Mouse (Mus musculus) kidney, postnatal 0 days (tissue): ENCODE results near the gene Kcnh3. TPM values are rescaled to one million over a fixed set of nuclear protein-coding genes. Genes with fewer than 3 reads are reported as not detected.
A peak's percentile ranks its signal among the peaks of the same experiment; 100 is the strongest.
"Not testable (repeated sequence)": the region's sequence is repeated elsewhere in the genome, so short reads cannot be mapped to it uniquely, and the experiment has no call there.

ENCODE experiments used
- ATAC-seq: fragments of 200-750 bp; cut with Nextera tagmentation; replicated peaks from 2 replicates; pipeline ENCODE4 v1.8.0; 2017; ENCODE audit warnings: low read depth, moderate number of reproducible peaks, moderate TSS enrichment, moderate library complexity; ENCODE audit not compliant: low FRiP score
- DNase-seq: peaks from one replicate; pipeline ENCODE4 v3.0.0-alpha.2; 2016; ENCODE audit warnings: low spot score
- H3K27ac ChIP-seq: fragments of 300-500 bp; sonication (generic); 2 replicates; pipeline ENCODE4 v1.5.1; 2014; ENCODE audit warnings: mild to moderate bottlenecking
- H3K27me3 ChIP-seq: fragments of 300-500 bp; sonication (generic); 2 replicates; pipeline ENCODE4 v1.6.1; 2014; ENCODE audit warnings: low read length, mixed read lengths; ENCODE audit not compliant: insufficient read depth
- H3K36me3 ChIP-seq: fragments of 300-500 bp; sonication (generic); 2 replicates; pipeline ENCODE4 v1.6.1; 2014; ENCODE audit warnings: low read length, mixed read lengths; ENCODE audit not compliant: insufficient read depth
- H3K4me1 ChIP-seq: fragments of 300-500 bp; sonication (generic); replicated peaks from 2 replicates; pipeline ENCODE4 v1.6.1; 2014; ENCODE audit warnings: antibody characterized with exemption, low read length, mixed read lengths; ENCODE audit not compliant: insufficient read depth
- H3K4me2 ChIP-seq: fragments of 300-500 bp; sonication (generic); 2 replicates; pipeline ENCODE4 v1.6.1; 2014; ENCODE audit warnings: mild to moderate bottlenecking, low read length, moderate library complexity, mixed read lengths
- H3K4me3 ChIP-seq: fragments of 300-500 bp; sonication (generic); replicated peaks from 2 replicates; pipeline ENCODE4 v1.5.1; 2014; ENCODE audit warnings: low read depth, low read length
- H3K9ac ChIP-seq: fragments of 300-500 bp; sonication (generic); 2 replicates; pipeline ENCODE4 v1.6.1; 2014; ENCODE audit warnings: low read depth, low read length
- H3K9me3 ChIP-seq: fragments of 300-500 bp; sonication (generic); replicated peaks from 2 replicates; pipeline ENCODE4 v1.6.1; 2016; ENCODE audit warnings: low read length, inconsistent platforms, mixed read lengths
- CTCF ChIP-seq: IDR thresholded peaks from 2 replicates; pipeline ENCODE4 v1.5.1; 2016; ENCODE audit warnings: antibody characterized with exemption, low read depth, mild to moderate bottlenecking, moderate library complexity
- WGBS: fragments of 180-500 bp; shearing (Covaris S2); extraction: QIAGEN DNeasy Blood & Tissue Kit; methylation state at CpG from one replicate; pipeline ENCODE4 v1.1.7; 2014; 5-methylcytosine and 5-hydroxymethylcytosine counted together
- polyA plus RNA-seq: library from polyadenylated mRNA; unstranded; fragments of >200 nt; fragmentation: Nextera tagmentation; extraction: Ambion mirVana; gene quantifications from 2 replicates; pipeline ENCODE4 v1.2.1, GENCODE M21; 2015

The Kcnh3 gene
- polyA plus RNA-seq, 1 experiment from 2014 or later: 0.32 TPM

DNA sequence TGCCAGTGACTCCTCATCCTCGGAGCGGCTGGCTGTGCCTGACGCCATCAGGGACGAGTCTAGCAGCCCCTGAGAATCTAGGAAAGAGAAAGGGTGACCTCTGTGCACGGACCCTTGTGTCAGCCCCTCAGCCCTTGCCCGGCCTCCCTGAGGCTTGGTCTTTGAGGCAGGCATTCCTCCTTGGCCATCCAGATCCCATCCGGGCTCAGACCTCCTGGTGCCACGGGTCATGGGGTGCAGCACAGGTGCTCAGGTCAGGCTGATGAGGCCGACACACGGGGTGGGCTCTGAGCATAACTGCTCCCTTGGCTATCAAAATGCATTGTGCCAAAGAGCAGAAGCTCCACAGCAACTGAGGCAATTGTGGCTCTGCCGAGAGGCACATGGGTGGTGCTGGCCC lies 25.3 kb downstream of the Kcnh3 start:
- H3K9me3 ChIP-seq: no peaks in the 10 kb centered on the region
- TF ChIP-seq CTCF: no peak
- no peak overlapping the region for H3K4me2 ChIP-seq
- no peak overlapping the region for H3K27ac ChIP-seq
- no peaks in the 10 kb centered on the region for H3K27me3 ChIP-seq
- DNase-seq (no peak), ATAC-seq (no peak)
- no peak overlapping the region for H3K4me3 ChIP-seq
- peaks cover 7% of the 10 kb centered on the region; the same call in 1 of the 2 replicates for H3K4me1 ChIP-seq
- 79% methylated on average over 11 of the region's 11 CpGs for WGBS
- peaks cover 38% of the 10 kb centered on the region for H3K36me3 ChIP-seq
- H3K9ac ChIP-seq: no peak overlapping the region

DNA sequence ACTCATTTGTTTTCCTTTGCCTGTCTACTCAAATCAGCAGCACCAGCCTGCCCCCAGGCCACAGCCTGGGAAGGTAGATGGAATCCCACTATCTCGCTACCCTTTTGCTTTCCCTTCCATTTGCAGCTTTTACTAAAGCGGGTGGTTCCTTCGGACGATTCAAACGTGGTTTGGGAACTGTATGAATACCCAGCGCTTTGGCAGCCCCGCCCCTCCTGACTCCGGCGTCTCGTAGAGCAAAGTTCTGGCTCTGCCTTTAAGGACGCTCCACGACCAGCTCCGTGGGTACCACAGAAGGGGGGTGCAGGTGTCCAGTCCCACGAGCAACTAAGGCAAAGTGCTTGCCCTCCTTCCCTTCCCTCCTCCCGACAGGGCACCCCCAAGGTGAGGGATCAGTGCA lies 26.4 kb downstream of the Kcnh3 start:
- Histone ChIP-seq H3K4me3 (peak overlapping the region; percentile 63), H3K4me2 (peak overlapping the region; percentile 64), H3K9ac (peak overlapping the region; percentile 50; the same call in 1 of the 2 replicates), H3K36me3 (peaks cover 31% of the 10 kb centered on the region)
- H3K9me3 ChIP-seq, H3K27me3 ChIP-seq, DNase-seq, H3K4me1 ChIP-seq, H3K27ac ChIP-seq, ATAC-seq: not testable (repeated sequence)
- under 1% methylated on average over 14 of the region's 15 CpGs for WGBS

DNA sequence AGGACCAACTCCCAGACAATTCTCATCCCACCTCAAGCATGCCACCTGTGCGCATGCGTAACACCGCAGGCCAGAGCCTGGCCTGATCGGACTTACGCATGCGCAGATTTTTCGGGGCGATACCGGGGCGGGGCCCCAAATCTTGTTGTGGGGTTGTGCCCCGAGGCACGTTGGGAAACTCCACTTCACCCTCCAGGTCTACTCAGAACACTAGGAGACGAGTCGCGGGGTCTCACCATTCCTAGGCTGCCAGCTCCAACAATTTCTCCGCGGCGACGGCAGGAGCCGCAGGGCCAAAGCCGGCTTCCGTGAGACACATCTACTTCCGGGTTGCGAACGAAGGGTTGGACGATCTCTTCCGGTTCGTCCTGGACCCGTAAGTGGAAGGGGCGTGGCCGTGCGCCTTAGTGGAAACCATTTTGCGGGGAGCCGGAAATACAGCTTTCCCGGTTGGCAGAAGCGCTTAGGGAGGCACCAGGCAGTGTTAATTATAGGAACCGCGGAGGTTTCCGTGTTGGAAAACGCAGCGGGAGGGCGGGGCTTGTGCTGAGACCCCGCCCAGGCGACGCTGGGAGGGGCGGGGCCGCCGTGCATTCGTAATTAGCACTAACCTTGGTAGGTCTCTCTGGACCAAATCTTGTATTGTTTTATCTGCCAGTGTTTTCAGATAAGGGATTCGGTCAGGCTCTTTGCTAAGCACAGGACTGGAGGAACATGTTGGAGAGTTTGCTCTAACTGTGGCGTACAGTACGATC lies 27.1 kb downstream of the Kcnh3 start, which contains the start of gene Mcrs1:
Mcrs1 (minus strand) TSS at position 336 of the 755 bp plus-strand sequence.
- peaks cover 24% of the 10 kb centered on the region; the same call in 1 of the 2 replicates for H3K36me3 ChIP-seq
- no peak for TF ChIP-seq CTCF
- peak within 1 kb of the TSS; percentile 67 for H3K9ac ChIP-seq
- H3K4me1 ChIP-seq: peaks cover 7% of the 10 kb centered on the region; the same call in 1 of the 2 replicates
- WGBS: under 1% methylated on average over 52 of the region's 52 CpGs
- H3K4me3 ChIP-seq: peak within 1 kb of the TSS; percentile 63
- H3K4me2 ChIP-seq: peak within 1 kb of the TSS; percentile 77
- DNase-seq (peak; percentile 100), ATAC-seq (peak; percentile 90)
- peak within 1 kb of the TSS; percentile 98 for H3K27ac ChIP-seq
- H3K9me3 ChIP-seq: no peaks in the 10 kb centered on the region
- no peaks in the 10 kb centered on the region for H3K27me3 ChIP-seq

DNA sequence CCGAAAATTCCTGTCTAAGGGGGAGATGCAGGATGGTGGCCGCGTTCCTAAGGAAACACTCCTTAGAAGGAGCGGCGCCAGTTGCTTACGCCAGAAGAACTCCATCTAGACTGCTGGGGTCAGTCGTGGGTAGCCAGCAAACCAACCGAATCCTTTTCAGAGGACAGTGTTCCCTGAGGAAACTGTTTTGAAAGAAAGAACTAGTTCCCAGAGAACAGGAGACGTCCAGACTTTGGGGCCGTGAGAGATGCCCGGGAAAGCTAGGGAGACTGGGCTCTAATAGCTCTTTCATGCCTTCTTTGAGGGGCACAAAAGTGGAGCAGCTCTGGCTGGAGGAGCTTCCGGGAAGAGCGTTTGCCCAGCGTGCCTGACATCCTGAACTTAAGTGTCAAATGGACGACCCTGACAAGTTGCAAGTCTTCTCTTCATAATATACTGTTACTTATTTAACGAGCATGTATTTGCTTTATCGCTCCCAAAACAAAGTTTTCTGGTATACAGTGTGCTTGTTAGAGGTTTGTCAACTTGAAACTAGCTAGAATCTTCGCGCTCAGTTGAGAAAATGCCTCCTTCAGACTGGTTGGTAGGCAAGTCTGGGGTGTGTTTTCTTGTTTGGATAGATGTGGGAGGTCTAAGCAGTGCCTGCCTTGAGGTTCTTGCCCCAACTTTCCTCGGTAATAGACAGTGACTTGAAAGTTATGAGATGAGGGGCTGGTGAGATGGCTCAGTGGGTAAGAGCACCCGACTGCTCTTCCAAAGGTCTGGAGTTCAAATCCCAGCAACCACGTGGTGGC lies 27.9 kb downstream of the Kcnh3 start:
- Histone ChIP-seq H3K27ac (peak overlapping the region; percentile 98), H3K36me3 (peaks cover 17% of the 10 kb centered on the region; the same call in 1 of the 2 replicates), H3K9ac (peak overlapping the region; percentile 67), H3K27me3 (no peaks in the 10 kb centered on the region), H3K4me1 (peaks cover 7% of the 10 kb centered on the region; the same call in 1 of the 2 replicates), H3K4me2 (peak overlapping the region; percentile 77), H3K9me3 (no peaks in the 10 kb centered on the region), H3K4me3 (peak overlapping the region; percentile 63)
- ATAC-seq (peak; percentile 65), DNase-seq (peak; percentile 96)
- peak; percentile 27; the same call in 1 of the 2 replicates for TF ChIP-seq CTCF
- WGBS: under 1% methylated on average over 21 of the region's 22 CpGs

DNA sequence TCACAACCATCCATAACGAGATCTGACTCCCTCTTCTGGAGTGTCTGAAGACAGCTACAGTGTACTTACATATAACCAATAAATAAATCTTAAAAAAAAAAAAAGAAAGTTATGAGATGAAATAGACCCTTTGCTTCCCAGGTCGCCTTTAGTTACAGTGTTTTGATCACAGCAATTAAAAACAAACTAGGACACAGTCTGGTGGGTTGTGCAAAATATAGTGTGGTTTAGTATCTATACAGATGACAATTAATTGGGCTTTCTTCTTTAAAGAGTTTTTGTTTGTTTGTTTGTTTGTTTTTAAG lies 28.5 kb downstream of the Kcnh3 start:
- Histone ChIP-seq H3K4me2 (peak overlapping the region; percentile 77), H3K36me3 (peaks cover 11% of the 10 kb centered on the region; the same call in 1 of the 2 replicates), H3K27ac (peak overlapping the region; percentile 98; the same call in 1 of the 2 replicates)
- H3K27me3 ChIP-seq, H3K4me1 ChIP-seq, H3K9me3 ChIP-seq, DNase-seq, H3K4me3 ChIP-seq, ATAC-seq, H3K9ac ChIP-seq: not testable (repeated sequence)
- WGBS: 78% methylated on average over 1 of the region's 2 CpGs

DNA sequence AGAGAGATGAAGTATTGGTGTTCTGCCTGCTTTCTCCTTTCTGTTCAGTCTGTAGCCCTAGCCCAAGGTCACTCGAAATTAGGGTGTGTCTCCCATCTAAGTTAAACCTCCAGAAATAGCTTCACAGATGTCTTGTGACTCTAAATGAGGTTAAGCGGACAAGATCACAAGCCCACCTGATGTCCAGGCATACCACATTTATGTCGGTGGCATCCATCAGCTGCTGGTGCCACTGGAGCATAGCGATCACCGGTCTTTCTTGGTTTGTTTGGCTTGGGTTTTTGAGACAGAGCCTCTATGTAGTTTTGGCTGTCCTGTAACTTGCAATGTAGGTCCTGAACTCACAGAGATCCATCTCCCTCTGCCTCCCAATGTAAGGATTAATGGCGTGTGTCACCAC lies 29.1 kb downstream of the Kcnh3 start:
- 64% methylated on average over 6 of the region's 6 CpGs for WGBS
- 0 out of 2 replicates have a peak overlapping the region, but pooled peaks have one; percentile 32 for H3K27ac ChIP-seq
- H3K4me1 ChIP-seq: peaks cover 7% of the 10 kb centered on the region; the same call in 1 of the 2 replicates
- H3K36me3 ChIP-seq: 0 out of 2 replicates have a peak, but pooled peaks cover 9% of the 10 kb centered on the region
- ATAC-seq (no peak), DNase-seq (no peak)
- no peak overlapping the region for H3K4me3 ChIP-seq
- no peaks in the 10 kb centered on the region for H3K9me3 ChIP-seq
- H3K4me2 ChIP-seq: no peak overlapping the region
- H3K9ac ChIP-seq: no peak overlapping the region
- TF ChIP-seq CTCF: no peak
- H3K27me3 ChIP-seq: no peaks in the 10 kb centered on the region
